Mouse (Mus musculus) heart, postnatal 0 days (tissue): ENCODE results near the gene Kif1b.

Experiments used
- CTCF ChIP-seq: IDR thresholded peaks from 2 replicates; pipeline ENCODE4 v1.5.1; 2016; ENCODE audit warnings: antibody characterized with exemption, control low read depth, low read depth
- EP300 ChIP-seq: IDR thresholded peaks from 2 replicates; pipeline ENCODE4 v1.6.1; 2016; ENCODE audit warnings: antibody characterized with exemption, low read depth

- TF ChIP-seq CTCF (no peak), EP300 (no peak)
These were observed 134.8 kb downstream of the Kif1b start for GRCm38 (mm10) chr4:149172666-149173065.
